Mouse (Mus musculus): ENCODE data around the gene Kcnj1. TPM values are rescaled to one million over a fixed set of nuclear protein-coding genes. Genes with fewer than 3 reads are reported as not detected.

Gene Kcnj1
- not detected in 2 replicates for polyA plus RNA-seq (2012; ENCODE audit: insufficient read depth, insufficient read length, missing spikeins)

DNA sequence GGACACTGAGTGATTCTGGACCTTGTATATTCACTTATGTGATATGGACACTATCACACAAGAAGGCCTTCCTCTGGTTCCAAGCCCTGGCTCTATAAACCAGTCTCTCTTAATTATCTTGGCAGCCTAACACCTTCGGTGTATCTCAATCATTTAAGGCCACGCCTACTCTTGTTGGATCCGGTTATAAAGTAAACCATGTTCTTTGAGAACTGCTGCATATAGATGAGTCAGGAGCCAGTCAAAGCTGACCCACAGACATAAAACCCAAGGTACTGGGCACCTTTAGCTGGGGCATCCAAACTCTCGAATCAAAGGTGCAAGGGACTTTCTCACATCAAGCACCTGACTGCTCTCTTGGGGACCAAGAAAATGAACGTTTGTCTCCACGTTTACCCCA is at the start of gene Kcnj1:
TSS of gene Kcnj1 (plus strand) at position 292 of the 400 bp plus-strand sequence.
- Histone ChIP-seq H3K4me1 (ENCODE audit: control insufficient read depth, insufficient read depth, insufficient read length, low read length) (no peaks in the 10 kb centered on the region), H3K4me3 (ENCODE audit: insufficient read depth, low read depth, low read length) (no peak within 1 kb of the TSS), H3K27ac (replicated peaks; ENCODE audit: low read depth, low read length) (no peak within 1 kb of the TSS)

DNA sequence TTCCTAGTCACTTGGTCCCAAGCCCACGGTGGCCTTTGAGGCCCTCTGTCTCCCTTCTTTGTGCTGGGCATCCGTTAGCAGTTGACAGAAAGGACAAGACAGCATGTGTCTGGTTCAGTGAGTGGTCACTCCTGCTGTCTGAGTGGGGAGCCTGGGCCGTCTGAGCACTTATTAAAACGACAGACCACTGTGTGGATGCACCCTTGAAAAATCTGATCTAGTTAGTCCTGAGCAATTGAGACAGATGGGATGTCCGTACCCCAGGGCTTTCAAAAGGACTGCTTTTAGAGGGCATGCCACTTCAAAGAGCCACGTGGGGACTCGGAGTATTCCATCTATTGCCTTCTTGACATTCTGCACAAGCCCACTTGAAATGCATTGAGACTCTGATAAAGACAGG is 48.7 kb upstream of the Kcnj1 start:
- H3K4me3 ChIP-seq (ENCODE audit: insufficient read depth, low read depth, low read length), result no peak overlapping the region
- H3K4me1 ChIP-seq (ENCODE audit: control insufficient read depth, insufficient read depth, insufficient read length, low read length), result peaks cover 3% of the 10 kb centered on the region
- H3K27ac ChIP-seq (replicated peaks; ENCODE audit: low read depth, low read length), result no peak overlapping the region

DNA sequence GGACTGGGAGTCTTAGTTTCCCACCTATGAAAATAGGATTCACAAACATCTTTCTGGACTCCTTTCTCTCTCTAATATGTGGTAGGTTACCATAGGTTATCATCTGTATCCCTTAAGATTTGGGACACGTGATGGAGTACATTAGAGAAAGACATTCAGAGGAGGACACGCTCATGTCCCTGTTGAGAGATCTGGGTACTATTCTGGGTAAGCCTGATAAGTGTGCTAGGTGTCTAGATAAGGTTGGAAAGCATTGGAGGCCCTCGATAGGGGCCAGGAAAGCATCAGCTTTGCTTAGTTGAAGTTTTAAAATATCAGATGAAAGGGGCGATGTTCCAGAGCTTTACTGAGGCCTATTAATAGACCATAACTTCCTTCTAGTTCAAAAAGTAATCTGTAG is 43.5 kb upstream of the Kcnj1 start:
- Histone ChIP-seq H3K4me1 (ENCODE audit: control insufficient read depth, insufficient read depth, insufficient read length, low read length) (no peaks in the 10 kb centered on the region), H3K4me3 (ENCODE audit: insufficient read depth, low read depth, low read length) (no peak overlapping the region), H3K27ac (replicated peaks; ENCODE audit: low read depth, low read length) (no peak overlapping the region)

- Histone ChIP-seq H3K27ac (replicated peaks; ENCODE audit: low read depth, low read length) (no peak overlapping the region), H3K4me1 (ENCODE audit: control insufficient read depth, insufficient read depth, insufficient read length, low read length) (no peaks in the 10 kb centered on the region)
Observed at GRCm38 (mm10) chr9:32331162-32331561, 41.1 kb upstream of the Kcnj1 start.

DNA sequence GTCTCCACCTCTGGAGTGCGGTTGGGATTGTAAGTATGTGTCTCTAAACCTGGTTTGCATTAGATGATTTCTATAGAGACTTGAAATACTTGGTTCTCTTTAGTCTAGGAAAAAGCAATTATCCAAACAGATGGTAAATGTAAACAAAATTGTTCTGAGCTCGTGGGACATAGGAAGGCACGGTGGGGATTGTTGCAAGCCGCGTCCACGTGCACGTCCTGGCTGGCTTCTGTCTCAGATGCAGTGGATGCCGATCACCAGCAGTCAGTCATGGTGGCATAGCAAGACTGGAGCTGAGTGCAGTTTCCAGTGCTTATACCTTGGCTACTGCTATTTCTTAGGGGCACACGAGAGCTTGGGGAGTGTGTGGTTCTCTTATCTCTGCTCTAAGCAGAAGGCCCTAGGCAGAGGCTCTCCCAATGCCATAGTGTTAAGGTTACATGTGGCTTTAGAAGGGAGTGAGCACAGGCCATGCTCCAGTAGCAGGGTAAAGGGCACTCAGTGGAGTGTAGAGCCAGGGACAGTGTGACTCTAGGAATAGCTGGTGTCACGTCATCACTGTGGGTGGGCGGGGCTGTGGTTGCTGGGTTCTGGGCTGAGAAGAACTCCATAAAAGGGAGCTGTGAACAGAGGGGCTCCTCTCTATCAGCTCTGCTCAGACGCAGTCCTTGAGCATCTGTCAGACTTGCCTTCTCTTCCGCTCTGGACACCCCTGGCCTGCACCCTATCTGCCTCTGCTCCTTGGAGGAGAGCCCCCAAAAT is 36.7 kb upstream of the Kcnj1 start:
- H3K27ac ChIP-seq (replicated peaks; ENCODE audit: low read depth, low read length), result no peak overlapping the region
- H3K4me1 ChIP-seq (ENCODE audit: control insufficient read depth, insufficient read depth, insufficient read length, low read length), result no peaks in the 10 kb centered on the region
- H3K4me3 ChIP-seq (ENCODE audit: insufficient read depth, low read depth, low read length), result no peak overlapping the region

More at GRCm38 (mm10) chr9:32331162-32331561, 41.1 kb upstream of the Kcnj1 start:
- H3K4me3 ChIP-seq (ENCODE audit: insufficient read depth, low read depth, low read length), result no peak overlapping the region

DNA sequence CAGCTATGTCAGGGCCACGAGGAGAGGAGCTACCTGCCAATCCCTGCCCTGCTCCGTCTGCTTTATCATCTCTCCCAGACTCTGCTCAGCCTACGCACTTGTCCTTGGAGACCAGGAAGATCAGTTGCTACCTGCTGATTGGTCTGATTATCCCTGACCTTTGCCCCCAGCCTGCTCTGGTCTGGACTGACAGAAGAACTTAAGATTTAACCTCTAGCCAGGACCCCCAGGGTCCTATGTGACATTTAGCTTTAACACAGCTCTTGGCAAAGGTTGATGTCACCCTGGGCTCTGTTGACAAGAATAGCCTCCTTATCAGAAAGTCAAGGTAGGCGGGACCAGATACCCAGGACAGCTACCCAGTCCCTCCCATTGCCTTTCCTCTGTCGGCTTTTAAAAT is 31.5 kb upstream of the Kcnj1 start:
- Histone ChIP-seq H3K4me3 (ENCODE audit: insufficient read depth, low read depth, low read length) (no peak overlapping the region), H3K4me1 (ENCODE audit: control insufficient read depth, insufficient read depth, insufficient read length, low read length) (no peaks in the 10 kb centered on the region), H3K27ac (replicated peaks; ENCODE audit: low read depth, low read length) (no peak overlapping the region)

DNA sequence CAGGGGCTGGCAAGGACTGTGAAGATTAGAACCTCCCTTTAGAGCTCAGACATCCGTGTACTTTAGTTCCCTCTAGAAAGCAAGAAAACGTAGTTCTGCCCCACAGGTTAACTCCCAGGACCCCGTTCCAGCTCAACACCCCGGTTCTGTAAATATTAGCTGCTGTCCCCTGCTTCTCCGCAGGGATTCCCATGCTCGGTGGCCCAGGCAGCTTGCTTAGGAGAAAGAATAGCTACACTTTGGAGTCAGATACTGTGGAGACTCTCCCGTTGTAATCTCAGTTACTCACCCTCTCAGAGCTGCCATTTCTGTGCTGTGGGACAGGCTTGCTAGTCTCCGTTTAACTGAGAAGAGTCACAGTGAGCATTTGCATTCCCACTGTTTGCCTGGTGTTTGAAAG is 29.4 kb upstream of the Kcnj1 start:
- no peak overlapping the region for H3K4me3 ChIP-seq (ENCODE audit: insufficient read depth, low read depth, low read length)
- no peak overlapping the region for H3K27ac ChIP-seq (replicated peaks; ENCODE audit: low read depth, low read length)
- H3K4me1 ChIP-seq (ENCODE audit: control insufficient read depth, insufficient read depth, insufficient read length, low read length), result no peaks in the 10 kb centered on the region

DNA sequence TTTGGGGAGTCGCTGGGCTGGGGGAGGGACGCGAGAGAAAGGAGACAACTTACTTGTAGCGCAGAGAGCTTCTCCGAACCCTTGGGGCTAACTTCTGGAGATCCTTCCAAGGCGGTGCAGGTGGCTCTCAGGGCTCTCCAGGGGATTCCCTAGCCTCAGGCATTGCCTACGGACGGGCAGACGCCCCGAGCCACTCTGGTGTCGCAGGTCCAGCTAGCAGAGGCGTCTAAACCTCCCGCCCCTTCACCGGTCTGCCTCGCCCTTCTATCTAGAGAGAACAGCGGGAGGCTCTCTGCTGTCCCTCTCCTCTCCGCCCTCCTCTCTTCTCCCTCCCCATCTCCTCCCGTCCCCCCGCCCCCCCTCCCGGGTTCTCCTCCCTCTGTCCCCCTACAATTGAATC is 28.2 kb upstream of the Kcnj1 start, which contains the start of gene Kcnj5:
TSS of gene Kcnj5 (minus strand) at position 300 of the 400 bp plus-strand sequence.
- no peak within 1 kb of the TSS for H3K27ac ChIP-seq (replicated peaks; ENCODE audit: low read depth, low read length)
- H3K4me3 ChIP-seq (ENCODE audit: insufficient read depth, low read depth, low read length), result no peak within 1 kb of the TSS

GRCm38 (mm10) chr9:32344489-32344888 is 27.8 kb upstream of the Kcnj1 start:
- Histone ChIP-seq H3K4me1 (ENCODE audit: control insufficient read depth, insufficient read depth, insufficient read length, low read length) (no peaks in the 10 kb centered on the region), H3K4me3 (ENCODE audit: insufficient read depth, low read depth, low read length) (no peak overlapping the region), H3K27ac (replicated peaks; ENCODE audit: low read depth, low read length) (no peak overlapping the region)

More for the DNA sequence above, 28.2 kb upstream of the Kcnj1 start, which contains the start of gene Kcnj5:
- H3K4me1 ChIP-seq (ENCODE audit: control insufficient read depth, insufficient read depth, insufficient read length, low read length), result no peaks in the 10 kb centered on the region

- Histone ChIP-seq H3K27ac (replicated peaks; ENCODE audit: low read depth, low read length) (no peak overlapping the region), H3K4me1 (ENCODE audit: control insufficient read depth, insufficient read depth, insufficient read length, low read length) (no peaks in the 10 kb centered on the region), H3K4me3 (ENCODE audit: insufficient read depth, low read depth, low read length) (no peak overlapping the region)
Observed at GRCm38 (mm10) chr9:32348096-32348495, 24.2 kb upstream of the Kcnj1 start.

- no peak overlapping the region for H3K27ac ChIP-seq (replicated peaks; ENCODE audit: low read depth, low read length)
- no peak overlapping the region for H3K4me3 ChIP-seq (ENCODE audit: insufficient read depth, low read depth, low read length)
- no peaks in the 10 kb centered on the region for H3K4me1 ChIP-seq (ENCODE audit: control insufficient read depth, insufficient read depth, insufficient read length, low read length)
Observed at GRCm38 (mm10) chr9:32349344-32349743, 22.9 kb upstream of the Kcnj1 start.

DNA sequence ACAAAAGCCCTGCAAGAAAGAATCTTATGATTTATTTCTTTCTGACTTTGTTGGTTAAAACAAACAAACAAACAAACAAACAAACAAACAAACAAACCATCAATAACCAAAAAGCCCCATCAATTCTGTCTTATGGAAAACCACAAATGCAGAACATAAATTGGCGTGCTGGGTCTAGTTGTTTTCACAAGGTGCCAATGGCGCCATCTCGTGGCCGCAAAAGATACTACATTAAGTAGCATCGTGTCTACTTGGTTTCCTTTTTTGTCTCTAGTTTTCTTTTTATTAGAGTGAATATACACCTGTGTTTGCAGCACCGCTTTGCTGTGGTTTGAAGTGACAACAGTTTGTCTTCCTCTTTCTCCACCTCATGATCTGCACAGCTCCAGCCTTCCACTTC is 22.0 kb upstream of the Kcnj1 start:
- H3K27ac ChIP-seq (replicated peaks; ENCODE audit: low read depth, low read length), result no peak overlapping the region
- no peak overlapping the region for H3K4me3 ChIP-seq (ENCODE audit: insufficient read depth, low read depth, low read length)
- no peaks in the 10 kb centered on the region for H3K4me1 ChIP-seq (ENCODE audit: control insufficient read depth, insufficient read depth, insufficient read length, low read length)

DNA sequence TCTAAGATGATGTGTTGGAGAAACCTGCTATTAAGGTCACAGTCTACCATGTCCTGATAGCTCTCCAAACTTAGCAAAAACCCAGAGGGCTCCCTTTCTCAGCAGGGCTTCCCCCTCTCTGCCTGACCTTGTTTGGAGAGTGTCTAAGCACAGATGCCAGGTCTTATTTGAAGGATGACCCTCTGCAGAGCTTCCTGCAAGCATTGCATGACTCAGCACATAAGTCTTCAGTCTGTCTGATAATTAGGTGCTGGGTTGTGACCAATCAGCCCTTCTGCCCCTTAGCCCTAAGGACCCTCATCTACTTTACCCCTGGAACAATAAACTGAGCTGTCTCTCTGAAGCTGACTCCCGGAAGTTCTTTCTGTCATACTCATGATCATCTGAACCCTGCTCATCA is 11.5 kb upstream of the Kcnj1 start:
- no peak overlapping the region for H3K4me3 ChIP-seq (ENCODE audit: insufficient read depth, low read depth, low read length)
- no peaks in the 10 kb centered on the region for H3K4me1 ChIP-seq (ENCODE audit: control insufficient read depth, insufficient read depth, insufficient read length, low read length)
- H3K27ac ChIP-seq (replicated peaks; ENCODE audit: low read depth, low read length), result no peak overlapping the region

DNA sequence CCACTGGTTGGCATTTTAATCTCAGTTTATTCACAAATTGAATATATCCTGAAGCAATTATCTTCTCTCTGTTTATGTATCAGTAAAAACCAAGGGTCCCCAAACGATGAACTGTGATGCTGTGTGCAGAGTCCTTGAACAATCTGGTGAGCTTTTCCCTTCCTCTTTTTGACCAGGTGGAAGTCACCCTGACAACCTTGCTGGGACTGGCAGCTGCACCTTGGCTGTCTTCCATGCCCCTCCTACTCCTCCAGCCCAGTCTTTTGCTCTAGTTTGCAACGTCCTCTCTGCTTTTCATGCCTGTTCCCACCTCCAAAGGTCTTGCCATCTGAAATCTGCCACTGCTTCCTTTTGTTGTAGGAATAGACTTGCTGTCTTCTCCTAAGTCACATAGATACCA is 3.5 kb upstream of the Kcnj1 start:
- Histone ChIP-seq H3K27ac (replicated peaks; ENCODE audit: low read depth, low read length) (no peak overlapping the region), H3K4me1 (ENCODE audit: control insufficient read depth, insufficient read depth, insufficient read length, low read length) (no peaks in the 10 kb centered on the region), H3K4me3 (ENCODE audit: insufficient read depth, low read depth, low read length) (no peak overlapping the region)

DNA sequence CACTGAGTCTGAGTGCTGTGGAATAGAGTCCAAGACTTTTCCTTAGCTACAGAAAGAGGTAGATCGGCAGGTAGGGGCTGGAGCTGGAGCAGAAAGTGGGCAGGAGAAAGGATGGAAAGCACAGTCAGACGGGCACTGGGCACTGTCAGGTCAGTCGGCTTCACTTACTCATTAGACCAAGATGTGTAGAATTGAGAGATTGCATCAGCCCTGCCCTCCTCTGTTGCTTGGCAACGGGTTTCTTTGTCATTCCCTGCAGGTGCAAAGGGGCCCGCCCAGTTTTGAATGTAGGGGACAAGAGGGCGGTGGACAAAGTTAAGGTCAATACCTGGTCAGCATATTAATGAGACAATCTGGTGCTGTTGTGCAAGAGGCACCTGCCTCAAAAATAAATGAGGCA is 2.9 kb upstream of the Kcnj1 start:
- no peak overlapping the region for H3K27ac ChIP-seq (replicated peaks; ENCODE audit: low read depth, low read length)
- H3K4me3 ChIP-seq (ENCODE audit: insufficient read depth, low read depth, low read length), result no peak overlapping the region

DNA sequence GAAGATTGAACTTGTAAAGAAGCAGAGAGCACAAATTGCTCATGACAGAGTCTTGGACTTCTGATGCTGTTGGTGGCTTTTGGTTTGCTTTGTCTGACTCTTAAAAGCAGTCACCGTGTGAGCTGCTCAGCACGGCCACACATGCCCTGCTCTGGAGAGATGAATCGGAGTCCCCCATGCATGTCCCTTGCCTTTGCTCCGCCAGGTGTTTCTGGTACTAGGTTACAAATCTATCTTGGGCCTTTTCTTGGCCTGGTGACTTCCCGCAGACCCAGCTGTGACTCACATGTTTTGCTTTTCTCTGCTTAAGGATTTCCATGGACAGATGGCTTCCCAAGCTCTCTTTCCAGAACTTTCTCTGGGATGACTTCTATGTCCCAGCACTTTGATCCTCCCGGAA is 1.4 kb downstream of the Kcnj1 start:
- H3K27ac ChIP-seq (replicated peaks; ENCODE audit: low read depth, low read length), result no peak overlapping the region
- H3K4me3 ChIP-seq (ENCODE audit: insufficient read depth, low read depth, low read length), result no peak overlapping the region
- no peaks in the 10 kb centered on the region for H3K4me1 ChIP-seq (ENCODE audit: control insufficient read depth, insufficient read depth, insufficient read length, low read length)

More for the DNA sequence above, 2.9 kb upstream of the Kcnj1 start:
- no peaks in the 10 kb centered on the region for H3K4me1 ChIP-seq (ENCODE audit: control insufficient read depth, insufficient read depth, insufficient read length, low read length)
